ENCODE assay signal across 15 mouse cellular contexts in genomic region chr7:91493234-91493633, GRCm38 (mm10).
"Had no signal": no experiment of that assay in that cellular context is flagged by ENCODE, and none has a peak within 500 bp of the region (broad histone marks: within the 10 kb centered on the region; RNA-seq: fewer than 3 reads in every experiment).

No protein-coding gene starts in this region.

- H3K27me3 ChIP-seq: neural tube, embryonic 15.5 days; stomach, embryonic 15.5 days had no signal

- H3K9me3 ChIP-seq: neural tube, embryonic 15.5 days; stomach, embryonic 15.5 days had no signal

- H3K4me3 ChIP-seq: neural tube, embryonic 15.5 days; stomach, embryonic 15.5 days had no signal

- H3K27ac ChIP-seq: neural tube, embryonic 15.5 days; stomach, embryonic 15.5 days; stomach, postnatal 0 days had no signal

- H3K9ac ChIP-seq: neural tube, embryonic 15.5 days; stomach, embryonic 15.5 days had no signal

- DNase-seq: retina, postnatal 1 day; right cerebral cortex, adult 18-20 months; right cerebral cortex, postnatal 14 days; right cerebral cortex, postnatal 25 days; right cerebral cortex, postnatal 4 days; spleen, adult 18-20 months; thymus, adult 18-20 months; thymus, adult 2 months; thymus, postnatal 14 days; thymus, postnatal 25 days; thymus, postnatal 36 days; thymus, postnatal 4 days had no signal

- H3K4me2 ChIP-seq: neural tube, embryonic 15.5 days; stomach, embryonic 15.5 days had no signal

- H3K4me1 ChIP-seq: neural tube, embryonic 15.5 days; stomach, embryonic 15.5 days had no signal

- H3K36me3 ChIP-seq: neural tube, embryonic 15.5 days; stomach, embryonic 15.5 days had no signal
